Mouse (Mus musculus) neural tube, embryonic 14.5 days (tissue): ENCODE measurements around the gene Agap2. TPM values are rescaled to one million over a fixed set of nuclear protein-coding genes. Genes with fewer than 3 reads are reported as not detected.
"Not testable (repeated sequence)": the region's sequence is repeated elsewhere in the genome, so short reads cannot be mapped to it uniquely, and the experiment has no call there.

Experiments used
- ATAC-seq: fragments of 200-750 bp; cut with Nextera tagmentation; 2 replicates; pipeline ENCODE4 v1.8.0; 2017; ENCODE audit warnings: low read depth, mild to moderate bottlenecking, moderate TSS enrichment, moderate library complexity
- H3K27ac ChIP-seq: fragments of 300-500 bp; sonication (generic); 2 replicates; pipeline ENCODE4 v1.5.1; 2014; ENCODE audit warnings: low read depth, mild to moderate bottlenecking, control low read depth, low read length, moderate library complexity, mixed read lengths
- H3K27me3 ChIP-seq: fragments of 300-500 bp; sonication (generic); 2 replicates; pipeline ENCODE4 v1.6.1; 2014; ENCODE audit warnings: low read length; ENCODE audit not compliant: control insufficient read depth, insufficient read depth
- H3K36me3 ChIP-seq: fragments of 300-500 bp; sonication (generic); 2 replicates; pipeline ENCODE4 v1.6.1; 2014; ENCODE audit warnings: low read length, mixed read lengths; ENCODE audit not compliant: control insufficient read depth, insufficient read depth
- H3K4me1 ChIP-seq: fragments of 300-500 bp; sonication (generic); 2 replicates; pipeline ENCODE4 v1.6.1; 2014; ENCODE audit warnings: low read length; ENCODE audit not compliant: control insufficient read depth, insufficient read depth
- H3K4me2 ChIP-seq: fragments of 300-500 bp; sonication (generic); 2 replicates; pipeline ENCODE4 v1.6.1; 2014; ENCODE audit warnings: mild to moderate bottlenecking, low read depth, low read length, control low read depth
- H3K4me3 ChIP-seq: fragments of 300-500 bp; sonication (generic); 2 replicates; pipeline ENCODE4 v1.5.1; 2014; ENCODE audit warnings: low read depth, low read length, control low read depth, mixed read lengths
- H3K9ac ChIP-seq: fragments of 300-500 bp; sonication (generic); replicated peaks from 2 replicates; pipeline ENCODE4 v1.6.1; 2014; ENCODE audit warnings: low read depth, mild to moderate bottlenecking, control low read depth, low read length, mixed read lengths
- H3K9me3 ChIP-seq: fragments of 300-500 bp; sonication (generic); 2 replicates; pipeline ENCODE4 v1.6.1; 2016; ENCODE audit warnings: low read length; ENCODE audit not compliant: control insufficient read depth
- WGBS: fragments of 180-500 bp; shearing (Covaris S2); extraction: QIAGEN DNeasy Blood & Tissue Kit; methylation state at CpG from one replicate; pipeline ENCODE4 v1.1.7; 2014; 5-methylcytosine and 5-hydroxymethylcytosine counted together
- polyA plus RNA-seq: library from polyadenylated mRNA; unstranded; fragments of >200 nt; fragmentation: Nextera tagmentation; extraction: Ambion mirVana; gene quantifications from 2 replicates; pipeline ENCODE4 v1.2.1, GENCODE M21; 2014

Agap2 gene
- polyA plus RNA-seq, 1 experiment from 2014 or later = 10.6 TPM

- H3K9ac ChIP-seq = peak within 1 kb of the TSS; percentile 53
- no peaks in the 10 kb centered on the region for H3K9me3 ChIP-seq
- H3K27ac ChIP-seq = peak within 1 kb of the TSS; percentile 71
- peaks cover 29% of the 10 kb centered on the region for H3K36me3 ChIP-seq
- H3K4me2 ChIP-seq = peak within 1 kb of the TSS; percentile 98
- H3K27me3 ChIP-seq = no peaks in the 10 kb centered on the region
- H3K4me1 ChIP-seq = peaks cover 23% of the 10 kb centered on the region
- peak within 1 kb of the TSS; percentile 38 for H3K4me3 ChIP-seq
- WGBS = 2% methylated on average over 36 of the region's 36 CpGs
- ATAC-seq = peak; percentile 93
These were observed 4.6 kb upstream of the Agap2 start, which contains the start of gene Tspan31 for GRCm38 (mm10) chr10:127070190-127071121. Tspan31 (minus strand) TSS chr10:127070264.

- Histone ChIP-seq H3K4me2 (peak overlapping the region; percentile 56), H3K9ac (no peak overlapping the region)
These were observed 3.9 kb upstream of the Agap2 start for GRCm38 (mm10) chr10:127071203-127071602.

GRCm38 (mm10) chr10:127072270-127072669 lies 2.8 kb upstream of the Agap2 start:
- ATAC-seq, H3K4me3 ChIP-seq, H3K9me3 ChIP-seq, H3K9ac ChIP-seq, H3K27ac ChIP-seq, H3K4me2 ChIP-seq, H3K27me3 ChIP-seq: not testable (repeated sequence)
- 90% methylated on average over 4 of the region's 4 CpGs for WGBS
- H3K36me3 ChIP-seq = peaks cover 11% of the 10 kb centered on the region
- peaks cover 23% of the 10 kb centered on the region for H3K4me1 ChIP-seq

More at GRCm38 (mm10) chr10:127071203-127071602, 3.9 kb upstream of the Agap2 start:
- no peak for ATAC-seq
- Histone ChIP-seq H3K4me1 (peaks cover 23% of the 10 kb centered on the region), H3K36me3 (peaks cover 21% of the 10 kb centered on the region), H3K9me3 (no peaks in the 10 kb centered on the region), H3K27ac (no peak overlapping the region), H3K27me3 (no peaks in the 10 kb centered on the region), H3K4me3 (peak overlapping the region; percentile 38)
- 76% methylated on average over 9 of the region's 9 CpGs for WGBS

- not testable (repeated sequence) for H3K9ac ChIP-seq, H3K9me3 ChIP-seq, H3K27me3 ChIP-seq, H3K27ac ChIP-seq, ATAC-seq, H3K4me2 ChIP-seq, H3K36me3 ChIP-seq, H3K4me3 ChIP-seq
- 93% methylated on average over 2 of the region's 2 CpGs for WGBS
- peaks cover 27% of the 10 kb centered on the region for H3K4me1 ChIP-seq
These were observed 2.1 kb upstream of the Agap2 start for GRCm38 (mm10) chr10:127072969-127073368.

- no peak overlapping the region for H3K4me2 ChIP-seq
- H3K4me3 ChIP-seq = no peak overlapping the region
- WGBS = 93% methylated on average over 1 of the region's 1 CpGs
- no peak overlapping the region for H3K9ac ChIP-seq
- no peak for ATAC-seq
- peaks cover 21% of the 10 kb centered on the region for H3K4me1 ChIP-seq
- no peaks in the 10 kb centered on the region for H3K27me3 ChIP-seq
- H3K36me3 ChIP-seq = no peaks in the 10 kb centered on the region
- H3K9me3 ChIP-seq = no peaks in the 10 kb centered on the region
- H3K27ac ChIP-seq = no peak overlapping the region
These were observed 1.1 kb upstream of the Agap2 start for GRCm38 (mm10) chr10:127073981-127074380.

GRCm38 (mm10) chr10:127075651-127076050 lies 567 bp downstream of the Agap2 start:
- no peak overlapping the region for H3K4me2 ChIP-seq
- H3K27me3 ChIP-seq = 0 out of 2 replicates have a peak, but pooled peaks cover 4% of the 10 kb centered on the region
- H3K9ac ChIP-seq = no peak overlapping the region
- no peak for ATAC-seq
- no peak overlapping the region for H3K27ac ChIP-seq
- H3K4me1 ChIP-seq = peaks cover 21% of the 10 kb centered on the region
- no peak overlapping the region for H3K4me3 ChIP-seq
- H3K36me3 ChIP-seq = no peaks in the 10 kb centered on the region
- no peaks in the 10 kb centered on the region for H3K9me3 ChIP-seq
- WGBS = 85% methylated on average over 8 of the region's 8 CpGs

- no peaks in the 10 kb centered on the region for H3K36me3 ChIP-seq
- WGBS = 29% methylated on average over 4 of the region's 4 CpGs
- ATAC-seq = no peak
- H3K4me2 ChIP-seq = no peak overlapping the region
- H3K9ac ChIP-seq = no peak overlapping the region
- no peak overlapping the region for H3K27ac ChIP-seq
- H3K4me1 ChIP-seq = peaks cover 22% of the 10 kb centered on the region
- 0 out of 2 replicates have a peak, but pooled peaks cover 4% of the 10 kb centered on the region for H3K27me3 ChIP-seq
- H3K9me3 ChIP-seq = no peaks in the 10 kb centered on the region
- H3K4me3 ChIP-seq = no peak overlapping the region
These were observed 998 bp downstream of the Agap2 start for GRCm38 (mm10) chr10:127076082-127076481.

GRCm38 (mm10) chr10:127077515-127077914 lies 2.4 kb downstream of the Agap2 start:
- Histone ChIP-seq H3K36me3 (no peaks in the 10 kb centered on the region), H3K9ac (0 out of 2 replicates have a peak overlapping the region, but pooled peaks have one; percentile 17), H3K4me3 (peak overlapping the region; percentile 80), H3K4me2 (peak overlapping the region; percentile 91), H3K27me3 (0 out of 2 replicates have a peak, but pooled peaks cover 4% of the 10 kb centered on the region), H3K9me3 (no peaks in the 10 kb centered on the region), H3K4me1 (peaks cover 31% of the 10 kb centered on the region), H3K27ac (peak overlapping the region; percentile 24; the same call in 1 of the 2 replicates)
- no peak for ATAC-seq
- 4% methylated on average over 10 of the region's 10 CpGs for WGBS
